Mouse (Mus musculus): ENCODE measurements at regions not wholly inside any gene's neighbourhood (a gene's known extent, or its start where the extent isn't known, plus 50 kb on each side); places are given as distances from the start of the nearest gene placed in this dataset.
A peak's percentile ranks its signal among the peaks of the same experiment; 100 is the strongest.

GRCm38 (mm10) chr14:105841888-105842287 lies 54.7 kb downstream of the Spry2 start:
- Histone ChIP-seq H3K4me3 (ENCODE audit: low read length) (no peak overlapping the region), H3K27me3 (ENCODE audit: insufficient read depth, low read length) (no peaks in the 10 kb centered on the region), H3K9me3 (ENCODE audit: low read length) (no peaks in the 10 kb centered on the region), H3K9ac (replicated peaks; ENCODE audit: low read length) (no peak overlapping the region), H3K36me3 (ENCODE audit: insufficient read depth, low read length) (no peaks in the 10 kb centered on the region), H3K4me1 (ENCODE audit: insufficient read depth, low read length) (no peaks in the 10 kb centered on the region), H3K4me2 (replicated peaks; ENCODE audit: low read depth, low read length) (no peak overlapping the region), H3K27ac (ENCODE audit: low read length) (no peak overlapping the region)
- peak; percentile 76; the same call in 1 of the 2 replicates for ATAC-seq (ENCODE audit: low FRiP score, low TSS enrichment)

GRCm38 (mm10) chr14:105837533-105837932 lies 59.1 kb downstream of the Spry2 start:
- no peaks in the 10 kb centered on the region for H3K9me3 ChIP-seq (ENCODE audit: low read length)
- no peaks in the 10 kb centered on the region for H3K36me3 ChIP-seq (ENCODE audit: insufficient read depth, low read length)
- ATAC-seq (ENCODE audit: low FRiP score, low TSS enrichment): no peak
- H3K9ac ChIP-seq (replicated peaks; ENCODE audit: low read length): no peak overlapping the region
- no peak overlapping the region for H3K27ac ChIP-seq (ENCODE audit: low read length)
- no peak overlapping the region for H3K4me2 ChIP-seq (replicated peaks; ENCODE audit: low read depth, low read length)
- 83% methylated on average over 3 of the region's 3 CpGs for WGBS
- H3K4me1 ChIP-seq (ENCODE audit: insufficient read depth, low read length): no peaks in the 10 kb centered on the region
- H3K27me3 ChIP-seq (ENCODE audit: insufficient read depth, low read length): no peaks in the 10 kb centered on the region
- no peak overlapping the region for H3K4me3 ChIP-seq (ENCODE audit: low read length)

GRCm38 (mm10) chr14:105830701-105831100 lies 65.9 kb downstream of the Spry2 start:
- H3K4me3 ChIP-seq (ENCODE audit: low read length): no peak overlapping the region
- H3K4me1 ChIP-seq (ENCODE audit: insufficient read depth, low read length): no peaks in the 10 kb centered on the region; the same call in 1 of the 2 replicates
- no peak overlapping the region for H3K4me2 ChIP-seq (replicated peaks; ENCODE audit: low read depth, low read length)
- H3K9ac ChIP-seq (replicated peaks; ENCODE audit: low read length): no peak overlapping the region
- H3K9me3 ChIP-seq (ENCODE audit: low read length): no peaks in the 10 kb centered on the region
- no peaks in the 10 kb centered on the region for H3K36me3 ChIP-seq (ENCODE audit: insufficient read depth, low read length)
- no peak for ATAC-seq (ENCODE audit: low FRiP score, low TSS enrichment)
- whole genome bisulfite sequencing: 93% methylated on average over 12 of the region's 12 CpGs
- no peak overlapping the region for H3K27ac ChIP-seq (ENCODE audit: low read length)
- no peaks in the 10 kb centered on the region for H3K27me3 ChIP-seq (ENCODE audit: insufficient read depth, low read length)

- H3K4me3 ChIP-seq (ENCODE audit: low read length): no peak overlapping the region
- ATAC-seq (ENCODE audit: low FRiP score, low TSS enrichment): no peak
- H3K9ac ChIP-seq (replicated peaks; ENCODE audit: low read length): no peak overlapping the region
- H3K27ac ChIP-seq (ENCODE audit: low read length): no peak overlapping the region
- H3K27me3 ChIP-seq (ENCODE audit: insufficient read depth, low read length): no peaks in the 10 kb centered on the region
- H3K9me3 ChIP-seq (ENCODE audit: low read length): no peaks in the 10 kb centered on the region
- WGBS: 72% methylated on average over 4 of the region's 4 CpGs
- H3K36me3 ChIP-seq (ENCODE audit: insufficient read depth, low read length): no peaks in the 10 kb centered on the region
- H3K4me2 ChIP-seq (replicated peaks; ENCODE audit: low read depth, low read length): no peak overlapping the region
- no peaks in the 10 kb centered on the region; the same call in 1 of the 2 replicates for H3K4me1 ChIP-seq (ENCODE audit: insufficient read depth, low read length)
Observed at GRCm38 (mm10) chr14:105830301-105830700, 66.3 kb downstream of the Spry2 start.

GRCm38 (mm10) chr14:105823129-105823528 lies 73.5 kb downstream of the Spry2 start:
- Histone ChIP-seq H3K4me3 (ENCODE audit: low read length) (no peak overlapping the region), H3K36me3 (ENCODE audit: insufficient read depth, low read length) (no peaks in the 10 kb centered on the region), H3K27me3 (ENCODE audit: insufficient read depth, low read length) (no peaks in the 10 kb centered on the region), H3K4me2 (replicated peaks; ENCODE audit: low read depth, low read length) (no peak overlapping the region), H3K9ac (replicated peaks; ENCODE audit: low read length) (no peak overlapping the region), H3K4me1 (ENCODE audit: insufficient read depth, low read length) (no peaks in the 10 kb centered on the region; the same call in 1 of the 2 replicates), H3K9me3 (ENCODE audit: low read length) (no peaks in the 10 kb centered on the region), H3K27ac (ENCODE audit: low read length) (no peak overlapping the region)
- WGBS: 44% methylated on average over 8 of the region's 8 CpGs
- no peak for ATAC-seq (ENCODE audit: low FRiP score, low TSS enrichment)

- Histone ChIP-seq H3K4me2 (replicated peaks; ENCODE audit: low read depth, low read length) (no peak overlapping the region), H3K36me3 (ENCODE audit: insufficient read depth, low read length) (no peaks in the 10 kb centered on the region), H3K27me3 (ENCODE audit: insufficient read depth, low read length) (no peaks in the 10 kb centered on the region), H3K4me3 (ENCODE audit: low read length) (no peak overlapping the region), H3K27ac (ENCODE audit: low read length) (no peak overlapping the region), H3K4me1 (ENCODE audit: insufficient read depth, low read length) (no peaks in the 10 kb centered on the region; the same call in 1 of the 2 replicates), H3K9me3 (ENCODE audit: low read length) (no peaks in the 10 kb centered on the region), H3K9ac (replicated peaks; ENCODE audit: low read length) (no peak overlapping the region)
- ATAC-seq (ENCODE audit: low FRiP score, low TSS enrichment): no peak
- WGBS: 70% methylated on average over 9 of the region's 9 CpGs
Observed at GRCm38 (mm10) chr14:105822653-105823052, 74.0 kb downstream of the Spry2 start.

- no peaks in the 10 kb centered on the region for H3K36me3 ChIP-seq (ENCODE audit: insufficient read depth, low read length)
- 97% methylated on average over 2 of the region's 2 CpGs for WGBS
- ATAC-seq (ENCODE audit: low FRiP score, low TSS enrichment): no peak
- H3K9ac ChIP-seq (replicated peaks; ENCODE audit: low read length): no peak overlapping the region
- H3K4me1 ChIP-seq (ENCODE audit: insufficient read depth, low read length): peaks cover 18% of the 10 kb centered on the region
- no peak overlapping the region for H3K27ac ChIP-seq (ENCODE audit: low read length)
- no peaks in the 10 kb centered on the region for H3K9me3 ChIP-seq (ENCODE audit: low read length)
- H3K27me3 ChIP-seq (ENCODE audit: insufficient read depth, low read length): no peaks in the 10 kb centered on the region
- no peak overlapping the region for H3K4me2 ChIP-seq (replicated peaks; ENCODE audit: low read depth, low read length)
- no peak overlapping the region for H3K4me3 ChIP-seq (ENCODE audit: low read length)
Observed at GRCm38 (mm10) chr14:105819534-105819933, 77.1 kb downstream of the Spry2 start.

- Histone ChIP-seq H3K36me3 (ENCODE audit: insufficient read depth, low read length) (no peaks in the 10 kb centered on the region), H3K9ac (replicated peaks; ENCODE audit: low read length) (no peak overlapping the region), H3K27me3 (ENCODE audit: insufficient read depth, low read length) (no peaks in the 10 kb centered on the region), H3K4me2 (replicated peaks; ENCODE audit: low read depth, low read length) (no peak overlapping the region), H3K9me3 (ENCODE audit: low read length) (no peaks in the 10 kb centered on the region), H3K27ac (ENCODE audit: low read length) (no peak overlapping the region), H3K4me3 (ENCODE audit: low read length) (no peak overlapping the region), H3K4me1 (ENCODE audit: insufficient read depth, low read length) (peaks cover 18% of the 10 kb centered on the region)
- ATAC-seq (ENCODE audit: low FRiP score, low TSS enrichment): no peak
- 95% methylated on average over 3 of the region's 3 CpGs for WGBS
Observed at GRCm38 (mm10) chr14:105818841-105819240, 77.8 kb downstream of the Spry2 start.

- no peak overlapping the region for H3K4me2 ChIP-seq (replicated peaks; ENCODE audit: low read depth, low read length)
- no peaks in the 10 kb centered on the region for H3K36me3 ChIP-seq (ENCODE audit: insufficient read depth, low read length)
- no peak overlapping the region for H3K27ac ChIP-seq (ENCODE audit: low read length)
- ATAC-seq (ENCODE audit: low FRiP score, low TSS enrichment): no peak
- peaks cover 18% of the 10 kb centered on the region for H3K4me1 ChIP-seq (ENCODE audit: insufficient read depth, low read length)
- no peaks in the 10 kb centered on the region for H3K9me3 ChIP-seq (ENCODE audit: low read length)
- H3K27me3 ChIP-seq (ENCODE audit: insufficient read depth, low read length): no peaks in the 10 kb centered on the region
- 93% methylated on average over 6 of the region's 6 CpGs for WGBS
- no peak overlapping the region for H3K9ac ChIP-seq (replicated peaks; ENCODE audit: low read length)
- no peak overlapping the region for H3K4me3 ChIP-seq (ENCODE audit: low read length)
Observed at GRCm38 (mm10) chr14:105817481-105817880, 79.1 kb downstream of the Spry2 start.

- H3K27ac ChIP-seq (ENCODE audit: low read length): peak overlapping the region; percentile 69; the same call in 1 of the 2 replicates
- H3K9me3 ChIP-seq (ENCODE audit: low read length): no peaks in the 10 kb centered on the region
- no peaks in the 10 kb centered on the region for H3K27me3 ChIP-seq (ENCODE audit: insufficient read depth, low read length)
- H3K4me2 ChIP-seq (replicated peaks; ENCODE audit: low read depth, low read length): peak overlapping the region; percentile 63
- WGBS: 11% methylated on average over 6 of the region's 6 CpGs
- peak overlapping the region; percentile 35; the same call in 1 of the 2 replicates for H3K9ac ChIP-seq (replicated peaks; ENCODE audit: low read length)
- H3K4me1 ChIP-seq (ENCODE audit: insufficient read depth, low read length): peaks cover 18% of the 10 kb centered on the region
- peak; percentile 87 for ATAC-seq (ENCODE audit: low FRiP score, low TSS enrichment)
- peak overlapping the region; percentile 38 for H3K4me3 ChIP-seq (ENCODE audit: low read length)
- H3K36me3 ChIP-seq (ENCODE audit: insufficient read depth, low read length): no peaks in the 10 kb centered on the region
Observed at GRCm38 (mm10) chr14:105815827-105816226, 80.8 kb downstream of the Spry2 start.
